Mouse (Mus musculus) embryonic facial prominence, embryonic 11.5 days (tissue): ENCODE data around the gene Rnf113a2. TPM values are rescaled to one million over a fixed set of nuclear protein-coding genes. Genes with fewer than 3 reads are reported as not detected.
A peak's percentile ranks its signal among the peaks of the same experiment; 100 is the strongest.

ENCODE experiments used
- ATAC-seq: fragments of 200-750 bp; cut with Nextera tagmentation; replicated peaks from 2 replicates; pipeline ENCODE4 v1.8.0; 2017; ENCODE audit warnings: low read depth; ENCODE audit not compliant: insufficient number of reproducible peaks, low FRiP score, low TSS enrichment
- DNase-seq: peaks from one replicate; pipeline ENCODE4 v3.0.0-alpha.2; 2015; ENCODE audit warnings: low spot score
- H3K27ac ChIP-seq: fragments of 300-500 bp; sonication (generic); replicated peaks from 2 replicates; pipeline ENCODE4 v1.5.1; 2014; ENCODE audit warnings: mild to moderate bottlenecking, low read depth, low read length, control low read depth
- H3K27me3 ChIP-seq: fragments of 300-500 bp; sonication (generic); 2 replicates; pipeline ENCODE4 v1.6.1; 2014; ENCODE audit warnings: mild to moderate bottlenecking, low read length, moderate library complexity, mixed read lengths; ENCODE audit not compliant: control insufficient read depth, insufficient read depth
- H3K36me3 ChIP-seq: fragments of 300-500 bp; sonication (generic); replicated peaks from 2 replicates; pipeline ENCODE4 v1.6.1; 2014; ENCODE audit warnings: low read depth, mild to moderate bottlenecking, low read length, moderate library complexity, mixed read lengths; ENCODE audit not compliant: control insufficient read depth, insufficient read depth
- H3K4me1 ChIP-seq: fragments of 300-500 bp; sonication (generic); 2 replicates; pipeline ENCODE4 v1.6.1; 2014; ENCODE audit warnings: low read length, mixed read lengths; ENCODE audit not compliant: control insufficient read depth, insufficient read depth
- H3K4me2 ChIP-seq: fragments of 300-500 bp; sonication (generic); 2 replicates; pipeline ENCODE4 v1.6.1; 2014; ENCODE audit warnings: low read depth, mild to moderate bottlenecking, control low read depth, low read length, moderate library complexity
- H3K4me3 ChIP-seq: fragments of 300-500 bp; sonication (generic); 2 replicates; pipeline ENCODE4 v1.5.1; 2014; ENCODE audit warnings: low read depth, low read length, control low read depth
- H3K9ac ChIP-seq: fragments of 300-500 bp; sonication (generic); replicated peaks from 2 replicates; pipeline ENCODE4 v1.6.1; 2014; ENCODE audit warnings: mild to moderate bottlenecking, control low read depth, low read length
- H3K9me3 ChIP-seq: fragments of 300-500 bp; sonication (generic); replicated peaks from 2 replicates; pipeline ENCODE4 v1.6.1; 2016; ENCODE audit warnings: mild to moderate bottlenecking, low read length, inconsistent platforms, mixed read lengths; ENCODE audit not compliant: control insufficient read depth
- WGBS: fragments of 180-500 bp; shearing (Covaris S2); extraction: QIAGEN DNeasy Blood & Tissue Kit; methylation state at CpG from one replicate; pipeline ENCODE4 v1.1.7; 2014; 5-methylcytosine and 5-hydroxymethylcytosine counted together
- polyA plus RNA-seq: library from polyadenylated mRNA; unstranded; fragments of >200 nt; fragmentation: Nextera tagmentation; extraction: Ambion mirVana; gene quantifications from 2 replicates; pipeline ENCODE4 v1.2.1, GENCODE M21; 2014

Rnf113a2 gene
- polyA plus RNA-seq, 1 experiment from 2014 or later = 29.4 TPM

GRCm38 (mm10) chr12:84390336-84390735 is 26.7 kb upstream of the Rnf113a2 start:
- WGBS = 82% methylated on average over 6 of the region's 6 CpGs
- DNase-seq = no peak
- no peaks in the 10 kb centered on the region for H3K36me3 ChIP-seq

GRCm38 (mm10) chr12:84392681-84393080 is 24.3 kb upstream of the Rnf113a2 start:
- H3K36me3 ChIP-seq = no peaks in the 10 kb centered on the region
- H3K4me2 ChIP-seq = no peak overlapping the region
- no peak overlapping the region for H3K4me3 ChIP-seq
- H3K9ac ChIP-seq = no peak overlapping the region
- no peak overlapping the region for H3K27ac ChIP-seq
- WGBS = 98% methylated on average over 4 of the region's 4 CpGs
- DNase-seq (no peak), ATAC-seq (no peak)
- no peaks in the 10 kb centered on the region for H3K27me3 ChIP-seq
- H3K9me3 ChIP-seq = no peaks in the 10 kb centered on the region
- no peaks in the 10 kb centered on the region for H3K4me1 ChIP-seq

More at GRCm38 (mm10) chr12:84390336-84390735, 26.7 kb upstream of the Rnf113a2 start:
- Histone ChIP-seq H3K4me1 (no peaks in the 10 kb centered on the region), H3K9ac (no peak overlapping the region), H3K27ac (no peak overlapping the region), H3K27me3 (no peaks in the 10 kb centered on the region), H3K4me3 (no peak overlapping the region), H3K4me2 (no peak overlapping the region), H3K9me3 (no peaks in the 10 kb centered on the region)
- no peak for ATAC-seq

- no peaks in the 10 kb centered on the region for H3K9me3 ChIP-seq
- H3K4me3 ChIP-seq = no peak overlapping the region
- H3K4me2 ChIP-seq = no peak overlapping the region
- 93% methylated on average over 5 of the region's 5 CpGs for WGBS
- H3K36me3 ChIP-seq = no peaks in the 10 kb centered on the region
- no peak overlapping the region for H3K27ac ChIP-seq
- no peak overlapping the region for H3K9ac ChIP-seq
- H3K27me3 ChIP-seq = no peaks in the 10 kb centered on the region
- H3K4me1 ChIP-seq = no peaks in the 10 kb centered on the region
- DNase-seq (no peak), ATAC-seq (no peak)
Measured at GRCm38 (mm10) chr12:84393847-84394246, 23.1 kb upstream of the Rnf113a2 start.

GRCm38 (mm10) chr12:84396947-84397679 is 19.9 kb upstream of the Rnf113a2 start:
- no peak for DNase-seq
- Histone ChIP-seq H3K36me3 (no peaks in the 10 kb centered on the region), H3K4me3 (no peak overlapping the region), H3K27ac (no peak overlapping the region), H3K4me2 (no peak overlapping the region), H3K9me3 (no peaks in the 10 kb centered on the region), H3K27me3 (no peaks in the 10 kb centered on the region), H3K4me1 (no peaks in the 10 kb centered on the region), H3K9ac (no peak overlapping the region)
- WGBS = 84% methylated on average over 14 of the region's 14 CpGs
- ATAC-seq = peak; percentile 56; the same call in 1 of the 2 replicates

GRCm38 (mm10) chr12:84397685-84398084 is 19.3 kb upstream of the Rnf113a2 start:
- Histone ChIP-seq H3K4me3 (no peak overlapping the region), H3K4me2 (no peak overlapping the region), H3K36me3 (no peaks in the 10 kb centered on the region), H3K27ac (no peak overlapping the region), H3K27me3 (no peaks in the 10 kb centered on the region), H3K9me3 (no peaks in the 10 kb centered on the region), H3K4me1 (no peaks in the 10 kb centered on the region), H3K9ac (no peak overlapping the region)
- DNase-seq (no peak), ATAC-seq (no peak)

GRCm38 (mm10) chr12:84398629-84399028 is 18.4 kb upstream of the Rnf113a2 start:
- Histone ChIP-seq H3K9me3 (no peaks in the 10 kb centered on the region), H3K4me1 (no peaks in the 10 kb centered on the region), H3K4me2 (no peak overlapping the region), H3K4me3 (no peak overlapping the region), H3K9ac (no peak overlapping the region), H3K36me3 (no peaks in the 10 kb centered on the region), H3K27ac (no peak overlapping the region), H3K27me3 (no peaks in the 10 kb centered on the region)
- ATAC-seq (no peak), DNase-seq (no peak)
- WGBS = 83% methylated on average over 5 of the region's 5 CpGs

GRCm38 (mm10) chr12:84399135-84399534 is 17.9 kb upstream of the Rnf113a2 start:
- Histone ChIP-seq H3K36me3 (no peaks in the 10 kb centered on the region), H3K9me3 (no peaks in the 10 kb centered on the region), H3K4me2 (no peak overlapping the region), H3K27ac (no peak overlapping the region), H3K27me3 (no peaks in the 10 kb centered on the region), H3K4me3 (no peak overlapping the region), H3K9ac (no peak overlapping the region), H3K4me1 (no peaks in the 10 kb centered on the region)
- no peak for ATAC-seq
- no peak for DNase-seq
- 66% methylated on average over 9 of the region's 9 CpGs for WGBS

GRCm38 (mm10) chr12:84399663-84400062 is 17.3 kb upstream of the Rnf113a2 start:
- no peaks in the 10 kb centered on the region for H3K36me3 ChIP-seq
- H3K9ac ChIP-seq = no peak overlapping the region
- no peaks in the 10 kb centered on the region for H3K4me1 ChIP-seq
- H3K4me2 ChIP-seq = no peak overlapping the region
- no peak overlapping the region for H3K4me3 ChIP-seq
- DNase-seq = no peak
- ATAC-seq = no peak
- WGBS = 77% methylated on average over 9 of the region's 9 CpGs
- no peak overlapping the region for H3K27ac ChIP-seq
- H3K27me3 ChIP-seq = no peaks in the 10 kb centered on the region
- H3K9me3 ChIP-seq = no peaks in the 10 kb centered on the region
